Mouse (Mus musculus): ENCODE data around the gene Slc26a10. TPM values are rescaled to one million over a fixed set of nuclear protein-coding genes. Genes with fewer than 3 reads are reported as not detected.
"Not testable (repeated sequence)": the region's sequence is repeated elsewhere in the genome, so short reads cannot be mapped to it uniquely, and the experiment has no call there.

Gene Slc26a10
- total and polyA plus RNA-seq, 3 experiments = 0.94 to 8.4 (median 0.98) TPM

GRCm38 (mm10) chr10:127140971-127141370, 39.5 kb downstream of the Slc26a10 start:
- TF ChIP-seq GATA1 (IDR thresholded peaks at IDR 0.05; ENCODE audit: borderline replicate concordance, low read length) = no peak
- TF ChIP-seq CTCF (IDR thresholded peaks at IDR 0.05; ENCODE audit: low read depth, low read length) = no peak
- Histone ChIP-seq H3K27me3 (ENCODE audit: insufficient read depth, low read length) (no peaks in the 10 kb centered on the region; the same call in 1 of the 2 replicates), H3K9me3 (replicated peaks) (no peaks in the 10 kb centered on the region), H3K4me3 (ENCODE audit: low read depth, low read length) (no peak overlapping the region), H3K36me3 (replicated peaks) (no peaks in the 10 kb centered on the region), H3K4me1 (ENCODE audit: insufficient read depth, low read depth, low read length) (peaks cover 40% of the 10 kb centered on the region)
- no peak for DNase-seq (ENCODE audit: low spot score)
- no peak for ATAC-seq (ENCODE audit: extremely low read depth, insufficient number of reproducible peaks, low FRiP score, poor library complexity, severe bottlenecking)

GRCm38 (mm10) chr10:127138328-127139141, 41.9 kb downstream of the Slc26a10 start:
- TF ChIP-seq CTCF (IDR thresholded peaks at IDR 0.05; ENCODE audit: low read depth, low read length) = no peak
- no peak overlapping the region for H3K4me3 ChIP-seq (ENCODE audit: low read depth, low read length)
- H3K27me3 ChIP-seq (ENCODE audit: insufficient read depth, low read length) = no peaks in the 10 kb centered on the region; the same call in 1 of the 2 replicates
- no peaks in the 10 kb centered on the region for H3K9me3 ChIP-seq (replicated peaks)
- no peak for ATAC-seq (ENCODE audit: extremely low read depth, insufficient number of reproducible peaks, low FRiP score, poor library complexity, severe bottlenecking)
- H3K4me1 ChIP-seq (ENCODE audit: insufficient read depth, low read depth, low read length) = peaks cover 51% of the 10 kb centered on the region
- no peak for DNase-seq (ENCODE audit: low spot score)
- H3K36me3 ChIP-seq (replicated peaks) = no peaks in the 10 kb centered on the region

- TF ChIP-seq TAL1 (conservative IDR thresholded peaks at IDR 0.05; ENCODE audit: low read depth, low read length) (no peak), POLR2AphosphoS5 (IDR thresholded peaks at IDR 0.05; ENCODE audit: insufficient replicate concordance, low read depth, low read length) (no peak), CTCF (IDR thresholded peaks at IDR 0.05; ENCODE audit: low read depth, low read length) (no peak), GATA2 (IDR thresholded peaks at IDR 0.05; ENCODE audit: borderline replicate concordance, low read depth, low read length) (no peak), GATA1 (IDR thresholded peaks at IDR 0.05; ENCODE audit: borderline replicate concordance, low read length) (no peak)
- DNase-seq (ENCODE audit: low spot score) = no peak
- no peak for ATAC-seq (ENCODE audit: extremely low read depth, insufficient number of reproducible peaks, low FRiP score, poor library complexity, severe bottlenecking)
- H3K4me3 ChIP-seq (ENCODE audit: low read depth, low read length) = no peak overlapping the region
- H3K4me1 ChIP-seq (ENCODE audit: insufficient read depth, low read depth, low read length) = peaks cover 57% of the 10 kb centered on the region
- no peaks in the 10 kb centered on the region for H3K9me3 ChIP-seq (replicated peaks)
- H3K36me3 ChIP-seq (replicated peaks) = no peaks in the 10 kb centered on the region
- H3K27me3 ChIP-seq (ENCODE audit: insufficient read depth, low read length) = no peaks in the 10 kb centered on the region; the same call in 1 of the 2 replicates
Observed at GRCm38 (mm10) chr10:127137896-127138295, 42.5 kb downstream of the Slc26a10 start.

GRCm38 (mm10) chr10:127136510-127136909, 43.9 kb downstream of the Slc26a10 start:
- DNase-seq (ENCODE audit: low spot score) (no peak), ATAC-seq (ENCODE audit: extremely low read depth, insufficient number of reproducible peaks, low FRiP score, poor library complexity, severe bottlenecking) (no peak)

GRCm38 (mm10) chr10:127135118-127135836, 45.2 kb downstream of the Slc26a10 start:
- DNase-seq (ENCODE audit: low spot score) (peak; percentile 72), ATAC-seq (ENCODE audit: extremely low read depth, insufficient number of reproducible peaks, low FRiP score, poor library complexity, severe bottlenecking) (peak; percentile 77)
- TF ChIP-seq GATA2 (IDR thresholded peaks at IDR 0.05; ENCODE audit: borderline replicate concordance, low read depth, low read length) (no peak), GATA1 (IDR thresholded peaks at IDR 0.05; ENCODE audit: borderline replicate concordance, low read length) (no peak), TAL1 (conservative IDR thresholded peaks at IDR 0.05; ENCODE audit: low read depth, low read length) (peak; percentile 72), CTCF (IDR thresholded peaks at IDR 0.05; ENCODE audit: low read depth, low read length) (no peak), POLR2AphosphoS5 (IDR thresholded peaks at IDR 0.05; ENCODE audit: insufficient replicate concordance, low read depth, low read length) (0 out of 2 replicates have a peak, but pooled peaks have one; percentile 36)
- H3K27me3 ChIP-seq (ENCODE audit: insufficient read depth, low read length) = no peaks in the 10 kb centered on the region
- H3K4me3 ChIP-seq (ENCODE audit: low read depth, low read length) = peak overlapping the region; percentile 56; the same call in 1 of the 2 replicates
- no peaks in the 10 kb centered on the region for H3K9me3 ChIP-seq (replicated peaks)
- peaks cover 68% of the 10 kb centered on the region for H3K4me1 ChIP-seq (ENCODE audit: insufficient read depth, low read depth, low read length)
- peaks cover 2% of the 10 kb centered on the region for H3K36me3 ChIP-seq (replicated peaks)

More at GRCm38 (mm10) chr10:127136510-127136909, 43.9 kb downstream of the Slc26a10 start:
- H3K9me3 ChIP-seq (replicated peaks) = no peaks in the 10 kb centered on the region
- no peak overlapping the region for H3K4me3 ChIP-seq (ENCODE audit: low read depth, low read length)
- no peaks in the 10 kb centered on the region; the same call in 1 of the 2 replicates for H3K27me3 ChIP-seq (ENCODE audit: insufficient read depth, low read length)
- H3K36me3 ChIP-seq (replicated peaks) = peaks cover 2% of the 10 kb centered on the region
- TF ChIP-seq GATA2 (IDR thresholded peaks at IDR 0.05; ENCODE audit: borderline replicate concordance, low read depth, low read length) (no peak), TAL1 (conservative IDR thresholded peaks at IDR 0.05; ENCODE audit: low read depth, low read length) (no peak), GATA1 (IDR thresholded peaks at IDR 0.05; ENCODE audit: borderline replicate concordance, low read length) (no peak), CTCF (IDR thresholded peaks at IDR 0.05; ENCODE audit: low read depth, low read length) (no peak), POLR2AphosphoS5 (IDR thresholded peaks at IDR 0.05; ENCODE audit: insufficient replicate concordance, low read depth, low read length) (no peak)
- H3K4me1 ChIP-seq (ENCODE audit: insufficient read depth, low read depth, low read length) = peaks cover 64% of the 10 kb centered on the region

- H3K9me3 ChIP-seq (replicated peaks); H3K4me3 ChIP-seq (ENCODE audit: low read depth, low read length); DNase-seq (ENCODE audit: low spot score); H3K27me3 ChIP-seq (ENCODE audit: insufficient read depth, low read length); ATAC-seq (ENCODE audit: extremely low read depth, insufficient number of reproducible peaks, low FRiP score, poor library complexity, severe bottlenecking); H3K36me3 ChIP-seq (replicated peaks): not testable (repeated sequence)
- peaks cover 72% of the 10 kb centered on the region for H3K4me1 ChIP-seq (ENCODE audit: insufficient read depth, low read depth, low read length)
Observed at GRCm38 (mm10) chr10:127134394-127135035, 45.9 kb downstream of the Slc26a10 start.

Data from G1E (cell line).